Mouse (Mus musculus) left cerebral cortex, postnatal 14 days (tissue): ENCODE results near the gene P2rx7. TPM values are rescaled to one million over a fixed set of nuclear protein-coding genes. Genes with fewer than 3 reads are reported as not detected.
A peak's percentile ranks its signal among the peaks of the same experiment; 100 is the strongest.
"Not testable (repeated sequence)": the region's sequence is repeated elsewhere in the genome, so short reads cannot be mapped to it uniquely, and the experiment has no call there.

Experiments used
- DNase-seq, 2 experiments: peaks; one replicate each; pipeline ENCODE4 v3.0.0; 2021 to 2022; ENCODE audit warnings: low spot score in 2 of 2, mixed read lengths in 1 of 2
- intact Hi-C: fragments of 180-260 bp; cut with DNase I; formaldehyde crosslinking; loops from one replicate; pipeline ENCODE4 v1.15.1; 2025
- total RNA-seq, 2 experiments: library from RNA; stranded (reverse); gene quantifications; 2 replicates each; pipeline ENCODE4 v1.2.3; 2021

Gene P2rx7
- total RNA-seq, 2 experiments from 2014 or later: 6.3 to 6.8 TPM

- no peak for DNase-seq
- intact Hi-C loops: loop anchor here (5.0 kb wide), 1 partner anchor 87 kb away; no protein-coding TSS in a partner anchor
Observed at GRCm38 (mm10) chr5:122639986-122640385, 3.7 kb upstream of the P2rx7 start.

- intact Hi-C loops: loop anchor here (5.0 kb wide), 1 partner anchor 83 kb away; no protein-coding TSS in a partner anchor
- peak; percentile 23 to 47 for DNase-seq
Observed at GRCm38 (mm10) chr5:122644111-122644607, 448 bp downstream of the P2rx7 start.

GRCm38 (mm10) chr5:122645290-122645689, 1.6 kb downstream of the P2rx7 start:
- intact Hi-C loops: no loop called here

GRCm38 (mm10) chr5:122646050-122646449, 2.3 kb downstream of the P2rx7 start:
- DNase-seq: no peak
- intact Hi-C loops: no loop called here

More at GRCm38 (mm10) chr5:122645290-122645689, 1.6 kb downstream of the P2rx7 start:
- no peak for DNase-seq

GRCm38 (mm10) chr5:122647256-122647924, 3.7 kb downstream of the P2rx7 start:
- intact Hi-C loops: no loop called here
- no peak for DNase-seq

- intact Hi-C loops, DNase-seq: not testable (repeated sequence)
Observed at GRCm38 (mm10) chr5:122647952-122648374, 4.3 kb downstream of the P2rx7 start.

- intact Hi-C loops: no loop called here
- DNase-seq: peak; percentile 56 to 62
Observed at GRCm38 (mm10) chr5:122649264-122649663, 5.6 kb downstream of the P2rx7 start.

GRCm38 (mm10) chr5:122650100-122650499, 6.4 kb downstream of the P2rx7 start:
- intact Hi-C loops: no loop called here
- DNase-seq: no peak

GRCm38 (mm10) chr5:122652506-122652905, 8.8 kb downstream of the P2rx7 start:
- intact Hi-C loops: no loop called here
- DNase-seq: no peak

- peak; percentile 44 to 71 for DNase-seq
- intact Hi-C loops: no loop called here
Observed at GRCm38 (mm10) chr5:122653112-122653445, 9.4 kb downstream of the P2rx7 start.

- peak; percentile 46 to 68 for DNase-seq
- intact Hi-C loops: no loop called here
Observed at GRCm38 (mm10) chr5:122653446-122654267, 9.9 kb downstream of the P2rx7 start.

- intact Hi-C loops: no loop called here
- DNase-seq: no peak
Observed at GRCm38 (mm10) chr5:122654268-122654573, 10.5 kb downstream of the P2rx7 start.

- DNase-seq: no peak
- intact Hi-C loops: no loop called here
Observed at GRCm38 (mm10) chr5:122656808-122657207, 13.1 kb downstream of the P2rx7 start.

- intact Hi-C loops: no loop called here
- no peak for DNase-seq
Observed at GRCm38 (mm10) chr5:122662501-122662900, 18.8 kb downstream of the P2rx7 start.

- intact Hi-C loops: no loop called here
- DNase-seq: no peak
Observed at GRCm38 (mm10) chr5:122665036-122665435, 21.3 kb downstream of the P2rx7 start.

GRCm38 (mm10) chr5:122668981-122669897, 25.5 kb downstream of the P2rx7 start:
- intact Hi-C loops: no loop called here
- DNase-seq: no peak

- DNase-seq, intact Hi-C loops: not testable (repeated sequence)
Observed at GRCm38 (mm10) chr5:122671641-122672040, 27.9 kb downstream of the P2rx7 start.

GRCm38 (mm10) chr5:122672298-122672697, 28.6 kb downstream of the P2rx7 start:
- intact Hi-C loops: no loop called here
- DNase-seq: no peak

GRCm38 (mm10) chr5:122676002-122676401, 32.3 kb downstream of the P2rx7 start:
- intact Hi-C loops: no loop called here
- DNase-seq: no peak

GRCm38 (mm10) chr5:122677983-122678382, 34.3 kb downstream of the P2rx7 start:
- DNase-seq: no peak
- intact Hi-C loops: no loop called here
